ENCODE assay signal across 9 mouse cellular contexts in genomic region chr10:112138871-112139430, GRCm38 (mm10). TPM values are rescaled to one million over a fixed set of nuclear protein-coding genes. Genes with fewer than 3 reads are reported as not detected.
DNase-seq lines count a peak whose midpoint lies in the region; ATAC-seq and TF ChIP-seq lines count a peak whose summit lies in the region.
"Had no signal": no experiment of that assay in that cellular context is flagged by ENCODE, and none has a peak within 500 bp of the region (broad histone marks: within the 10 kb centered on the region; RNA-seq: fewer than 3 reads in every experiment).

No protein-coding gene starts in this region.

- intact Hi-C loops in left cerebral cortex, postnatal 36 days (cut with DNase I) = no loop called here

- ATAC-seq in heart, embryonic 13.5 days (ENCODE audit: extremely low read depth, insufficient number of reproducible peaks, low FRiP score, low TSS enrichment) = no peak
- peak; percentile 66 for ATAC-seq in hindbrain, embryonic 13.5 days (ENCODE audit: low FRiP score)
- peak; percentile 45 for ATAC-seq in megakaryocyte progenitor cell, adult 5-6 weeks (replicated peaks; ENCODE audit: poor library complexity)

- no peak for TF ChIP-seq CTCF in bone marrow macrophage, adult 2 months (IDR thresholded peaks at IDR 0.05; ENCODE audit: low read depth, low read length)

- peak overlapping the region; percentile 48 for H3K4me3 ChIP-seq in heart, embryonic 13.5 days
- H3K4me3 ChIP-seq in bone marrow macrophage, adult 2 months (ENCODE audit: insufficient read depth, low read length) = peak overlapping the region; percentile 40
- peak overlapping the region; percentile 35 for H3K4me3 ChIP-seq in hindbrain, embryonic 13.5 days

- H3K9ac ChIP-seq in heart, embryonic 13.5 days = peak overlapping the region; percentile 68; the same call in 1 of the 2 replicates
- H3K9ac ChIP-seq in hindbrain, embryonic 13.5 days = 0 out of 2 replicates have a peak overlapping the region, but pooled peaks have one; percentile 46

- H3K4me2 ChIP-seq in heart, embryonic 13.5 days = peak overlapping the region; percentile 66
- peak overlapping the region; percentile 50 for H3K4me2 ChIP-seq in hindbrain, embryonic 13.5 days

- no peak for DNase-seq in heart, adult 9 months (ENCODE audit: low spot score in 2 of 2)
- no peak for DNase-seq in left cerebral cortex, postnatal 36 days (ENCODE audit: low spot score in 2 of 2)
- no peak for DNase-seq in right cerebral cortex, postnatal 36 days (ENCODE audit: low spot score in 2 of 2)
- DNase-seq in cerebellum, adult 11-12 months = no peak
- DNase-seq: cerebellum, adult 8-10 months had no signal

- no peak overlapping the region for H3K27ac ChIP-seq in heart, embryonic 13.5 days (replicated peaks)
- no peak overlapping the region for H3K27ac ChIP-seq in bone marrow macrophage, adult 2 months (ENCODE audit: insufficient read depth, low read depth, low read length)
- no peak overlapping the region for H3K27ac ChIP-seq in hindbrain, embryonic 13.5 days

- H3K36me3 ChIP-seq in heart, embryonic 13.5 days = no peaks in the 10 kb centered on the region
- no peaks in the 10 kb centered on the region for H3K36me3 ChIP-seq in hindbrain, embryonic 13.5 days

- 36% methylated on average over 6 of the region's 6 CpGs for WGBS in heart, embryonic 13.5 days
- WGBS in hindbrain, embryonic 13.5 days = 35% methylated on average over 6 of the region's 6 CpGs

- H3K9me3 ChIP-seq in heart, embryonic 13.5 days = no peaks in the 10 kb centered on the region
- H3K9me3 ChIP-seq in hindbrain, embryonic 13.5 days = no peaks in the 10 kb centered on the region

- no peak for TF ChIP-seq POLR2A in bone marrow macrophage, adult 2 months (IDR thresholded peaks at IDR 0.05; ENCODE audit: borderline replicate concordance, low read depth, low read length)

- H3K4me1 ChIP-seq in heart, embryonic 13.5 days = no peaks in the 10 kb centered on the region
- H3K4me1 ChIP-seq in bone marrow macrophage, adult 2 months (ENCODE audit: control insufficient read depth, insufficient read depth, low read length) = peaks cover 5% of the 10 kb centered on the region
- no peaks in the 10 kb centered on the region for H3K4me1 ChIP-seq in hindbrain, embryonic 13.5 days (replicated peaks)

- no peaks in the 10 kb centered on the region for H3K27me3 ChIP-seq in heart, embryonic 13.5 days (replicated peaks)
- no peaks in the 10 kb centered on the region for H3K27me3 ChIP-seq in hindbrain, embryonic 13.5 days

RNA-seq across cellular contexts. Expression of gene Glipr1l3, which starts 21.2 kb away (rescaled TPM):
- not detected in 2 replicates for polyA plus RNA-seq in heart, embryonic 13.5 days (2015; fragmentation: Nextera tagmentation; extraction: Ambion mirVana)
- polyA plus RNA-seq in bone marrow macrophage, adult 2 months (2012; ENCODE audit: insufficient read depth, insufficient read length, missing spikeins) = not detected in 2 replicates
- polyA plus RNA-seq in hindbrain, embryonic 13.5 days (2015; fragmentation: Nextera tagmentation; extraction: Ambion mirVana) = 0.38 and 0.45 TPM in 2 replicates
- total RNA-seq in megakaryocyte progenitor cell, adult 5-6 weeks (2015) = not detected in 2 replicates
- not detected in 2 replicates for total RNA-seq in megakaryocyte progenitor cell, adult 5-6 weeks (2017)
- total RNA-seq in left cerebral cortex, postnatal 36 days (2021) = not detected

RNA-seq across cellular contexts. Expression of gene Caps2, which starts 24.5 kb away (rescaled TPM):
- 0.06 and 0.24 TPM in 2 replicates for polyA plus RNA-seq in heart, embryonic 13.5 days (2015; fragmentation: Nextera tagmentation; extraction: Ambion mirVana)
- not detected in 2 replicates for polyA plus RNA-seq in bone marrow macrophage, adult 2 months (2012; ENCODE audit: insufficient read depth, insufficient read length, missing spikeins)
- polyA plus RNA-seq in hindbrain, embryonic 13.5 days (2015; fragmentation: Nextera tagmentation; extraction: Ambion mirVana) = 0.45 and 0.62 TPM in 2 replicates
- not detected in 2 replicates for total RNA-seq in megakaryocyte progenitor cell, adult 5-6 weeks (2015)
- total RNA-seq in megakaryocyte progenitor cell, adult 5-6 weeks (2017) = not detected in 2 replicates
- total RNA-seq in left cerebral cortex, postnatal 36 days (2021) = under 1 TPM in 1 of 2 experiments, not detected in 1; 0.34 TPM

RNA-seq across cellular contexts. Expression of gene Glipr1l2, which starts 55.8 kb away (rescaled TPM):
- not detected in 2 replicates for polyA plus RNA-seq in heart, embryonic 13.5 days (2015; fragmentation: Nextera tagmentation; extraction: Ambion mirVana)
- polyA plus RNA-seq in bone marrow macrophage, adult 2 months (2012; ENCODE audit: insufficient read depth, insufficient read length, missing spikeins) = not detected in 2 replicates
- polyA plus RNA-seq in hindbrain, embryonic 13.5 days (2015; fragmentation: Nextera tagmentation; extraction: Ambion mirVana) = not detected in 2 replicates
- total RNA-seq in megakaryocyte progenitor cell, adult 5-6 weeks (2015) = not detected in 2 replicates
- not detected in 2 replicates for total RNA-seq in megakaryocyte progenitor cell, adult 5-6 weeks (2017)
- not detected for total RNA-seq in left cerebral cortex, postnatal 36 days (2021)
